Mouse (Mus musculus) gastrocnemius, adult 2 months (tissue): ENCODE data around the gene Klk1b5. TPM values are rescaled to one million over a fixed set of nuclear protein-coding genes. Genes with fewer than 3 reads are reported as not detected.
A peak's percentile ranks its signal among the peaks of the same experiment; 100 is the strongest.

Experiments used
- DNase-seq: peaks from one replicate; pipeline ENCODE4 v3.0.0; 2022
- H3K27ac ChIP-seq: fragments of 200-600 bp; 2 replicates; pipeline ENCODE4 v1.8.1; 2022; ENCODE audit warnings: mild to moderate bottlenecking
- H3K4me3 ChIP-seq: fragments of 200-600 bp; 2 replicates; pipeline ENCODE4 v1.8.1; 2022; ENCODE audit warnings: mild to moderate bottlenecking, moderate library complexity
- CTCF ChIP-seq: fragments of 200-600 bp; IDR thresholded peaks from 2 replicates; pipeline ENCODE4 v1.8.1; 2022; ENCODE audit warnings: antibody characterized with exemption, mild to moderate bottlenecking, moderate library complexity
- intact Hi-C: fragments of 180-260 bp; cut with DNase I; formaldehyde crosslinking; loops from one replicate; pipeline ENCODE4 v1.15.1; 2025
- total RNA-seq, 2 experiments: library from RNA; stranded (reverse); gene quantifications; 2 replicates each; pipeline ENCODE4 v1.2.3; 2021

Klk1b5 gene
- total RNA-seq, 2 experiments from 2014 or later: not detected

DNA sequence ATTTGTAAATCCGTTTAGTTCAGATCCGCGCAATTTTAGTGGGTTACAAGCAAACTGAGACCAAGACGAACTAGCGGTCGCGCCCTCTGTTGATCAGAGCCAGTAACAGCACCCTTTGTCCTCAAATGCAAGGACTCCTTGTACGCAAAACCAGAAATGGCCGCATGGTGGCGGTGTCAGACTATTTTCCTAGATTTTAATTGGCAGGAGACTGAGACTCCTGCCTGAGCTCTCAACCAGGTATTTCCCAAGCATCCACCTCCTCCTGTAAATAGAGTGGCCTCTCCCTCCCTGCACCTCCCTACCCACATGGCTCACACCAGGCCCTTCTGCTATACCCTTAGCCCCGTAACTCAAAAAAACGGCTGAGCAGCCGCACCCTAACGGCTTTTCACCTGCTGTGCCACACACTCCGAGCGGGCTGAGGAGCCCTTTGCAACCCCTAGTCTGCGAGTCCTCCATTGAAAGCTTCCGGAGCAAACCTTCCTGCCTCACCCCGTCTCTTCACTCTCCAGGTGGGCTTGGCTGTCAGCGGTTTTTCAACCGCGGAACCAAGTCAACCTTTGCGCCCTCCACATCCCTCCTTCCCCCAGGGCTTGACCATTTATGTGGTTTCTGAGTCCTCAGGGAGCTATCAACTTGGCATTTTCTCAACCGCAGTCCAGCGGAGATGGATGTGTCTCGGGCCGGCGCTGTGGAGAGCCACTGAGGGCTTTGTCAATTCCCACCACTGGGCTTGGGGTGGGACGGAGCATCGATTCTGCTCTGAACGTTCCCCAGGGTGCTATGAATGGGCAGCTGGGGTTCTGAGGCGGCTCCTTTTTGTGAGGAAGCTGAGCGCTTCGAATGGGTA is 47.3 kb downstream of the Klk1b5 start:
- no peak overlapping the region for H3K4me3 ChIP-seq
- TF ChIP-seq CTCF: no peak; the same call in 1 of the 2 replicates
- intact Hi-C loops: loop anchor here (1.0 to 5.0 kb wide), 5 partner anchors 16 to 299 kb away; partner anchors contain the start of genes 1700028J19Rik, 2410002F23Rik and Clec11a
- peak; percentile 92 for DNase-seq
- no peak overlapping the region for H3K27ac ChIP-seq

DNA sequence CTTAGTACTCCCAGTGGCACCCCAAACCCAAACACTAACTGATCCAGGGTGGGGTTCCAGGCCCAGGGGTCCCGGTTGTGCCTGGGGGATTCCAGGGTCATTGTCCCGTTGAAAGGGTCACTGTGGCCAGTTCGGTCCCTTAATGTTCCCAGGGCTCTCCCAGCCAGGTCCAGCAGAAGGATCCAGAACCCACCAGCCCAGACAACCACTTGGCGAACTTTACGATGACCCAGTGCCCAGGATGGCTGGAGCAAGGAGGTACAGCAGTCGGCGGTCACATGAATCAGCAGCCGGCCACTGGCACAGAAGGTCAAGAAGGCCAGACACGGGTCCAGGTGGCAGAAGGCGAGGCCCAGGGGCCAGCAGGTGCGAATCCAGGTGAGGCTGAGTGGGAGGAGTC is 52.4 kb downstream of the Klk1b5 start:
- no peak for DNase-seq
- intact Hi-C loops: no loop called here
- TF ChIP-seq CTCF: no peak
- H3K27ac ChIP-seq: no peak overlapping the region
- no peak overlapping the region for H3K4me3 ChIP-seq

DNA sequence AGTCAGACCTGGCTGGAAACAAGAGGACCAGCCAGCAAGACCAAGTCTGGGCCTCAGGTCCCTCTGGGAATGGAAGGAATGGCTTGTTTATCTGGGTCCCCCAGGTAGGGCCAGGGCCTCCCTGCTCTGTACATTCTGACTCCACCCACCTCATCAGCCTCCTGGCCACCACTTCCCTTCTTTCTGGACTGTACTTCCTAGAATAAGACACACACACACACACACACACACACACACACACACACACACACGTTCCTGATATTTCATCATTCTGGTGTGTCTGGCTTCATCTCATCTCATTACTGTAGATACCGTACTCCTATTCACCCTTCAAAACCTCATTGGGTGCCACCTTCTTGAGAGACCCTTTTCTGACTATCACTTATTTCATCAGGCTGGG is 53.7 kb downstream of the Klk1b5 start:
- no peak for DNase-seq
- Histone ChIP-seq H3K27ac (no peak overlapping the region), H3K4me3 (no peak overlapping the region)
- intact Hi-C loops: no loop called here
- TF ChIP-seq CTCF: no peak

Other genes with a start within 250 kb of the Klk1b5 start
- not detected for gene Klk1b1, start 249.2 kb upstream of the Klk1b5 start, total RNA-seq
- gene Klk1b9, start 239.9 kb upstream of the Klk1b5 start, total RNA-seq: not detected
- gene Klk1b11, start 220.1 kb upstream of the Klk1b5 start, total RNA-seq: not detected
- gene Klk1b26, start 203.8 kb upstream of the Klk1b5 start, total RNA-seq: 1 to 10 TPM in 1 of 2 experiments, under 1 TPM in 1; 0.51 to 1.0 TPM
- gene Klk1b27, start 163.7 kb upstream of the Klk1b5 start, total RNA-seq: not detected
- gene Klk1b21, start 113.6 kb upstream of the Klk1b5 start, total RNA-seq: not detected
- not detected for gene Klk1b22, start 103.3 kb upstream of the Klk1b5 start, total RNA-seq
- not detected for gene Klk1b16, start 79.2 kb upstream of the Klk1b5 start, total RNA-seq
- not detected for gene Klk1b24, start 27.7 kb upstream of the Klk1b5 start, total RNA-seq
- gene Klk1b3, start 17.8 kb upstream of the Klk1b5 start, total RNA-seq: not detected
- not detected for gene Klk1b4, start 8.5 kb upstream of the Klk1b5 start, total RNA-seq
- gene Klk1, start 9.4 kb downstream of the Klk1b5 start, total RNA-seq: not detected
- gene Gm36864, start 20.2 kb downstream of the Klk1b5 start, total RNA-seq: not detected
- gene 1700028J19Rik, start 30.8 kb downstream of the Klk1b5 start, total RNA-seq: not detected
- gene 2410002F23Rik, start 30.8 kb downstream of the Klk1b5 start, total RNA-seq: 1 to 10 TPM; 6.1 to 8.2 TPM
- not detected for gene Acp4, start 41.4 kb downstream of the Klk1b5 start, total RNA-seq
- not detected for gene Gm15517, start 45.5 kb downstream of the Klk1b5 start, total RNA-seq
- 1 to 10 TPM in 1 of 2 experiments, under 1 TPM in 1; 0.59 to 2.2 TPM for gene Clec11a, start 91.0 kb downstream of the Klk1b5 start, total RNA-seq
- gene Shank1, start 94.3 kb downstream of the Klk1b5 start, total RNA-seq: under 1 TPM; 0.31 to 0.59 TPM
- gene Syt3, start 168.2 kb downstream of the Klk1b5 start, total RNA-seq: 1 to 10 TPM; 2.3 to 3.6 TPM
- gene 1700008O03Rik, start 169.9 kb downstream of the Klk1b5 start, total RNA-seq: not detected
- not detected for gene Lrrc4b, start 213.1 kb downstream of the Klk1b5 start, total RNA-seq
- not detected for gene Aspdh, start 249.4 kb downstream of the Klk1b5 start, total RNA-seq